Mouse (Mus musculus) small intestine, adult 2 months (tissue): ENCODE measurements at regions not wholly inside any gene's neighbourhood (a gene's known extent, or its start where the extent isn't known, plus 50 kb on each side); places are given as distances from the start of the nearest gene placed in this dataset.

ENCODE experiments used
- CTCF ChIP-seq: fragments of 200-500 bp; IDR thresholded peaks from 2 replicates; pipeline ENCODE4 v1.5.1; 2012; ENCODE audit warnings: low read depth, mild to moderate bottlenecking, control low read depth, inconsistent platforms, low read length, moderate library complexity, mixed read lengths; ENCODE audit not compliant: insufficient replicate concordance, insufficient read length; ENCODE audit errors: extremely low read depth
- POLR2A ChIP-seq: fragments of 200-500 bp; IDR thresholded peaks from 2 replicates; pipeline ENCODE4 v1.6.1; 2012; ENCODE audit warnings: low read depth, mild to moderate bottlenecking, control low read depth, inconsistent platforms, low read length, moderate library complexity

GRCm38 (mm10) chr6:31228061-31228460 is 170.5 kb upstream of the Mkln1 start:
- no peak for TF ChIP-seq POLR2A
- no peak for TF ChIP-seq CTCF
